Mouse (Mus musculus): ENCODE measurements around the gene Serp1.
"Not testable (repeated sequence)": the region's sequence is repeated elsewhere in the genome, so short reads cannot be mapped to it uniquely, and the experiment has no call there.

Serp1 gene

GRCm38 (mm10) chr3:58508020-58508750, 17.5 kb downstream of the Serp1 start:
- DNase-seq (ENCODE audit: low read depth, low spot score): no peak

GRCm38 (mm10) chr3:58504676-58505075, 21.0 kb downstream of the Serp1 start:
- no peak for DNase-seq (ENCODE audit: low read depth, low spot score)

- DNase-seq (ENCODE audit: low read depth, low spot score): no peak
These were observed 21.9 kb downstream of the Serp1 start for GRCm38 (mm10) chr3:58503720-58504333.

- DNase-seq (ENCODE audit: low read depth, low spot score): no peak
These were observed 23.7 kb downstream of the Serp1 start for GRCm38 (mm10) chr3:58501961-58502360.

- DNase-seq (ENCODE audit: low read depth, low spot score): no peak
These were observed 32.1 kb downstream of the Serp1 start for GRCm38 (mm10) chr3:58493621-58494020.

GRCm38 (mm10) chr3:58490787-58491186, 34.9 kb downstream of the Serp1 start:
- DNase-seq (ENCODE audit: low read depth, low spot score): no peak

GRCm38 (mm10) chr3:58487999-58488775, 37.5 kb downstream of the Serp1 start:
- DNase-seq (ENCODE audit: low read depth, low spot score): no peak

- no peak for DNase-seq (ENCODE audit: low read depth, low spot score)
These were observed 38.6 kb downstream of the Serp1 start for GRCm38 (mm10) chr3:58487121-58487520.

GRCm38 (mm10) chr3:58485883-58486282, 39.8 kb downstream of the Serp1 start:
- DNase-seq (ENCODE audit: low read depth, low spot score): no peak

- DNase-seq (ENCODE audit: low read depth, low spot score): no peak
These were observed 46.8 kb downstream of the Serp1 start for GRCm38 (mm10) chr3:58478755-58479455.

GRCm38 (mm10) chr3:58475298-58475697, 50.4 kb downstream of the Serp1 start:
- DNase-seq (ENCODE audit: low read depth, low spot score): not testable (repeated sequence)
